Mouse (Mus musculus): ENCODE measurements around the gene Atpaf1.

Gene Atpaf1

GRCm38 (mm10) chr4:115784769-115785510, at the start of gene Atpaf1:
Gene Atpaf1 (plus strand): TSS chr4:115784812.
- peak; percentile 54 to 56 for DNase-seq (ENCODE audit: low read depth in 2 of 2, low spot score in 2 of 2)

GRCm38 (mm10) chr4:115734867-115735266, 49.7 kb upstream of the Atpaf1 start:
- DNase-seq (ENCODE audit: low read depth in 2 of 2, low spot score in 2 of 2) = no peak

GRCm38 (mm10) chr4:115737551-115738041, 47.0 kb upstream of the Atpaf1 start, which contains the start of gene Efcab14:
Gene Efcab14 (plus strand): TSS chr4:115737744.
- peak; percentile 86 to 90 for DNase-seq (ENCODE audit: low read depth in 2 of 2, low spot score in 2 of 2)

GRCm38 (mm10) chr4:115738481-115738985, 46.1 kb upstream of the Atpaf1 start:
- no peak for DNase-seq (ENCODE audit: low read depth in 2 of 2, low spot score in 2 of 2)

GRCm38 (mm10) chr4:115742658-115743057, 42.0 kb upstream of the Atpaf1 start:
- no peak for DNase-seq (ENCODE audit: low read depth in 2 of 2, low spot score in 2 of 2)

GRCm38 (mm10) chr4:115743096-115743495, 41.5 kb upstream of the Atpaf1 start:
- no peak for DNase-seq (ENCODE audit: low read depth in 2 of 2, low spot score in 2 of 2)

- no peak for DNase-seq (ENCODE audit: low read depth in 2 of 2, low spot score in 2 of 2)
These were observed 36.4 kb upstream of the Atpaf1 start for GRCm38 (mm10) chr4:115748181-115748580.

- no peak for DNase-seq (ENCODE audit: low read depth in 2 of 2, low spot score in 2 of 2)
These were observed 35.3 kb upstream of the Atpaf1 start for GRCm38 (mm10) chr4:115749336-115749735.

GRCm38 (mm10) chr4:115754101-115754500, 30.5 kb upstream of the Atpaf1 start:
- DNase-seq (ENCODE audit: low read depth in 2 of 2, low spot score in 2 of 2) = no peak

GRCm38 (mm10) chr4:115754851-115755250, 29.8 kb upstream of the Atpaf1 start:
- DNase-seq (ENCODE audit: low read depth in 2 of 2, low spot score in 2 of 2) = no peak

- DNase-seq (ENCODE audit: low read depth in 2 of 2, low spot score in 2 of 2) = no peak
These were observed 23.4 kb upstream of the Atpaf1 start for GRCm38 (mm10) chr4:115761206-115761605.

- no peak for DNase-seq (ENCODE audit: low read depth in 2 of 2, low spot score in 2 of 2)
These were observed 20.0 kb upstream of the Atpaf1 start for GRCm38 (mm10) chr4:115764581-115764980.

- no peak for DNase-seq (ENCODE audit: low read depth in 2 of 2, low spot score in 2 of 2)
These were observed 16.8 kb upstream of the Atpaf1 start for GRCm38 (mm10) chr4:115767647-115768467.

- DNase-seq (ENCODE audit: low read depth in 2 of 2, low spot score in 2 of 2) = no peak
These were observed 9.6 kb upstream of the Atpaf1 start for GRCm38 (mm10) chr4:115775056-115775455.

GRCm38 (mm10) chr4:115777627-115778026, 7.0 kb upstream of the Atpaf1 start:
- no peak for DNase-seq (ENCODE audit: low read depth in 2 of 2, low spot score in 2 of 2)

GRCm38 (mm10) chr4:115780269-115780668, 4.3 kb upstream of the Atpaf1 start:
- no peak for DNase-seq (ENCODE audit: low read depth in 2 of 2, low spot score in 2 of 2)

GRCm38 (mm10) chr4:115780918-115781317, 3.7 kb upstream of the Atpaf1 start, which contains the start of gene Tex38:
Gene Tex38 (minus strand): TSS chr4:115781018.
- no peak for DNase-seq (ENCODE audit: low read depth in 2 of 2, low spot score in 2 of 2)

GRCm38 (mm10) chr4:115782026-115782805, 2.4 kb upstream of the Atpaf1 start:
- DNase-seq (ENCODE audit: low read depth in 2 of 2, low spot score in 2 of 2) = no peak

GRCm38 (mm10) chr4:115785511-115786034, 961 bp downstream of the Atpaf1 start:
- DNase-seq (ENCODE audit: low read depth in 2 of 2, low spot score in 2 of 2) = no peak

GRCm38 (mm10) chr4:115790864-115791263, 6.3 kb downstream of the Atpaf1 start:
- DNase-seq (ENCODE audit: low read depth in 2 of 2, low spot score in 2 of 2) = no peak

GRCm38 (mm10) chr4:115795360-115795759, 10.7 kb downstream of the Atpaf1 start:
- no peak for DNase-seq (ENCODE audit: low read depth in 2 of 2, low spot score in 2 of 2)

All from CD8-positive naive resting alpha-beta T cell, adult 2 months (primary cell).